Mouse (Mus musculus) 3T3-L1 (cell line): ENCODE measurements around the gene Gpr45.
"Not testable (repeated sequence)": the region's sequence is repeated elsewhere in the genome, so short reads cannot be mapped to it uniquely, and the experiment has no call there.

ENCODE experiments used
- DNase-seq: peaks from one replicate; pipeline ENCODE4 v3.0.0-alpha.2; 2015; ENCODE audit warnings: low read depth, low spot score

Gpr45 gene

GRCm38 (mm10) chr1:42952734-42953481, at the start of gene Gpr45:
Gpr45 (plus strand) TSS chr1:42952872.
- no peak for DNase-seq

GRCm38 (mm10) chr1:42905148-42905547, 47.5 kb upstream of the Gpr45 start:
- DNase-seq, result no peak

GRCm38 (mm10) chr1:42906696-42907095, 46.0 kb upstream of the Gpr45 start:
- no peak for DNase-seq

- no peak for DNase-seq
Observed at GRCm38 (mm10) chr1:42907153-42907552, 45.5 kb upstream of the Gpr45 start.

GRCm38 (mm10) chr1:42915062-42915461, 37.6 kb upstream of the Gpr45 start:
- DNase-seq, result peak; percentile 67

- no peak for DNase-seq
Observed at GRCm38 (mm10) chr1:42916719-42917118, 36.0 kb upstream of the Gpr45 start.

- peak; percentile 74 for DNase-seq
Observed at GRCm38 (mm10) chr1:42917908-42918307, 34.8 kb upstream of the Gpr45 start.

- DNase-seq, result no peak
Observed at GRCm38 (mm10) chr1:42923924-42924323, 28.7 kb upstream of the Gpr45 start.

GRCm38 (mm10) chr1:42933613-42934012, 19.1 kb upstream of the Gpr45 start:
- DNase-seq, result no peak

- DNase-seq, result no peak
Observed at GRCm38 (mm10) chr1:42948486-42948885, 4.2 kb upstream of the Gpr45 start.

- DNase-seq, result no peak
Observed at GRCm38 (mm10) chr1:42953482-42953822, 780 bp downstream of the Gpr45 start.

- DNase-seq, result no peak
Observed at GRCm38 (mm10) chr1:42956828-42957227, 4.2 kb downstream of the Gpr45 start.

- no peak for DNase-seq
Observed at GRCm38 (mm10) chr1:42983082-42983771, 30.6 kb downstream of the Gpr45 start.

- no peak for DNase-seq
Observed at GRCm38 (mm10) chr1:42984119-42984518, 31.4 kb downstream of the Gpr45 start.

GRCm38 (mm10) chr1:42988996-42989395, 36.3 kb downstream of the Gpr45 start:
- DNase-seq, result no peak

GRCm38 (mm10) chr1:43006051-43006514, 53.4 kb downstream of the Gpr45 start:
- no peak for DNase-seq

- DNase-seq, result no peak
Observed at GRCm38 (mm10) chr1:43006524-43006923, 53.9 kb downstream of the Gpr45 start.

GRCm38 (mm10) chr1:43010461-43010860, 57.8 kb downstream of the Gpr45 start:
- DNase-seq, result no peak

- DNase-seq, result not testable (repeated sequence)
Observed at GRCm38 (mm10) chr1:43015153-43015685, 62.5 kb downstream of the Gpr45 start.

- no peak for DNase-seq
Observed at GRCm38 (mm10) chr1:43036014-43036413, 83.3 kb downstream of the Gpr45 start.

- no peak for DNase-seq
Observed at GRCm38 (mm10) chr1:43042271-43042670, 89.6 kb downstream of the Gpr45 start.

GRCm38 (mm10) chr1:43045204-43045982, 92.7 kb downstream of the Gpr45 start:
- no peak for DNase-seq
